Mouse (Mus musculus) T-helper 1 cell (primary cell): ENCODE data around the gene Pitpnc1.

Experiments
- in situ Hi-C: fragments of 300-600 bp; cut with MboI, MseI; formaldehyde crosslinking; loops from one replicate; pipeline ENCODE4 v1.15.1; 2025; ENCODE audit warnings: high pct_unique_total_duplicates

Gene Pitpnc1

DNA sequence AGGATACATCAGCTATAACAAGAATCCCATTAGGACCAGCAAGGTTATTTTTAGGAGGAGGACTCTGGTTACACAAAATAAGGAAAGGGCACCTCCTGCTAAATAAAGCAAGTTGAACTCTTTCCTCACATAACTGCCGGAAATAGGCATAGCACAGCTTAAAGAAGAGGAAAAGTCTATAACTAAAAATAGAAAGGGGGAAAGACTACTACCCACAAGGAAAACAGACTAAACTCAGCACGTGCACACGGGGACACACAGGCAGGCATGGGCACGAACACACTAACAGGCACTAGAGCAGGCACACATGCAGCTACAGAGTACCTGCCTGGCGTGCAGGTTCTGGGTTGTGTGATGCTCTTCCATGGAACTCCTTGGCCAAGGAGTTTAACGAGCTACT, 23.8 kb downstream of the Pitpnc1 start:
- in situ Hi-C loops = no loop called here

DNA sequence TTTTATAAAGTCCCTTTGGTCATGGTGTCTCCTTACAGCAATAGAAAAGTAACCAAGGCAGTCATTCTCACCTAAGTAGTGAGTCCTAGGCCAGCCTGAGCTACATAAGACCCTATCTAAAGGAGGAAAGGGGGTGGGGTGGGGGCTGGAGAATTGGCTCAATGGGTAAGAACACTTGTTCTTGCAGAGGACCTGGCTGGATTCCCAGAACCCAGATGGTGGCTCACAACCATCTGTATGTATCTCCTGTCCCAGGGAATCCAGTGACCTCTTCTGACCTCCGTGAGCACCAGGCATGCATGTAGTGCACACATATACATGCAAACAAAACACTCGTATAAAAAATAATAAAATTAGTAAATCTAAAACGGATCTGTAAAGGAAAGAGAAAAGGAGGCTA, 24.8 kb downstream of the Pitpnc1 start:
- in situ Hi-C loops = no loop called here

DNA sequence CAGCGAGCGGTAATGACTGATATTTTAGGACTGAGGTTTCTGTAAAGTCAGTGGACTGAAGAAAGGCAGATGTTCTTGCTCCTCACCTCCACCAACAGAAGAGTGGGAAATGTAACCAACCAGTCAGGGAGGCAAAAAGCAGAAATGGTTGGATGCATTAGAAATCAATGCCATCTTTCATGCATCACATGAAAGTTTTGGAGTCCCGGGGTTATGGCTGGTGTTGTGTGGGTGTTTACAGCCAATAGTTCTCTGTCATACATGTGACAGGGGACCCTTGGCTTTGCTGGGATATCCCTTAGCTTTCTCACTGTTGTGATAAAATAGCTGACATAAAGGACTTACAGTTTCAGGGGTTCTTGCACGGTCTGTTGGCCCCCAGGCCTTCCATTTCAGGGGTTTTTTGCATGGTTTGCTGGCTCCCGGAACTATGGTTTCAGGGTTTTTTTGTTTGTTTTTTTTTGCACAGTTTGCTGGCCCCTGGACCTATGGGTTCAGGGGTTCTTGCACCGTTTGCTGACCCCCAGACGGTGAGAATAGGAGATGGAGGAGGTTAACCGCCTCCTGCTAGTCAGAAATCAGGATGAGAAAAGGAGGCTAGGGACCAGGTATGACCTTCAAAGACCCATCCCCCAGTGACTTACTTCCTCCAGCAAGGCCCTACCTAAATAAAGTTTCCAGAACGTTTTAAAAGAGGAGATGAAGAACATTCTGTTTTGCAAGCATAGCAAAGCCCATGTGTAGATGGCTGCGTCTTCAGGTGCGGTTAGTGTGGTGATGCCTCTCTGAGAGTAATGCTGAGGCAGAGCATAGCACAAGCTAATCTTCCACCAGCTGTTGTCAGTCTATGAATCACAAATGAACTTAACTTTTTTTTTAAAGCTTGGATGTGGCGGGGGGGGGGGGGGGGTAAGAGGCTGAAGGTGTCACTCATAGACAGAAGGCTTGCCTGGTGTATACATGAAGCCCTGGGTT, 27.1 kb downstream of the Pitpnc1 start:
- in situ Hi-C loops = no loop called here

DNA sequence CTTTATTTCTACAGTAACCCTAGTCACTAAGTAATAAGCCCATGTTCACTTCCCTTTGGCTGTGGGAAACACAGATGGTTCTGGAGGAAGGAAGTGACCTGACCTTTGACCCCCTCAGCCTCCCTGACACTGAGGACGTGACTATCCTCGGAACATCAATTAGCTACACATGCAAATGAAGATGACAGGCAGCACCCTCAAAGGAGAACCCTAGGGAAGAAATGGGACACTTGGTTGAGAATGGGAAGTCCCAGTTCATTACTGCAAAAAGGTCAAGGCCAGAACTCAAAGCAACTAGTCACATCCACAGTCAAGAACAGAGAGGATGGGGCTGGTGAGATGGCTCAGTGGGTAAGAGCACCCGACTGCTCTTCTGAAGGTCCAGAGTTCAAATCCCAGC, 29.4 kb downstream of the Pitpnc1 start:
- in situ Hi-C loops = no loop called here

DNA sequence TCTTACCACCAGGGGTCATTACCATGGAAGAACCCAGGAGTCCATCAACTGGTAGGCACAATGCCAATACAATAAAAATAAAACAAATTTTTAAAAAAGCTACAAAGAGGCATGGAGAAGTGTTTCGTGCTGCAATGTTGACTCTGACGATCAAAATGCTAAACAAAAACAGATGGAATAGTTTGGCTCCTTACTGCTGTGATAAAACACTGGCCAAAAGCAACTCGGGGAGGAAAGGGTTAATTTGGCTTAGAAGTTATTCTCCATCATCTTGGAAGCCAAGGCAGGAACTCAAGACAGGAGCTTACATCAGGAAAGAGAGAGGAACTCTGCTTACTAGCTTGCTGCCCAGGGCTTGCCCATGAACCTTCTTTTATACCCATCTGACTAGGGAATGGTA, 32.4 kb downstream of the Pitpnc1 start:
- in situ Hi-C loops = no loop called here

DNA sequence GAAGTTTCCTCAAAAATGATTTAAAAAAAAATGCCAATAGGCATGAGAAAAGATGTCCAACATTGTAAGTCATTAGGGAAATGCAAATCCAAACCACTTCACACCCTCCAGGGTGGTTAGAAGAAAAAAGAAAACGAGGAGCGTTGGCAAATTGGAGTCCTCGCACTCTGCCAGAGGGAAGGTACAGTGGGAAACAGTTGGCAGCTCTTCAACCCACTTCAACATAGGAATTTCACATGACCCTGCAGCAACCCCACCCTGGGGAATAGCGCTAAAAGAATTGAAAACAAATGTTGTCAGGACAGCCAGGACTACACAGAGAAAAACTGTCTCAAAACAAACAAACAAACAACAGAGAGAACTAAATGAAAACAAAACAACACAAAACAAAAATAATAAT, 32.8 kb downstream of the Pitpnc1 start:
- in situ Hi-C loops = no loop called here

DNA sequence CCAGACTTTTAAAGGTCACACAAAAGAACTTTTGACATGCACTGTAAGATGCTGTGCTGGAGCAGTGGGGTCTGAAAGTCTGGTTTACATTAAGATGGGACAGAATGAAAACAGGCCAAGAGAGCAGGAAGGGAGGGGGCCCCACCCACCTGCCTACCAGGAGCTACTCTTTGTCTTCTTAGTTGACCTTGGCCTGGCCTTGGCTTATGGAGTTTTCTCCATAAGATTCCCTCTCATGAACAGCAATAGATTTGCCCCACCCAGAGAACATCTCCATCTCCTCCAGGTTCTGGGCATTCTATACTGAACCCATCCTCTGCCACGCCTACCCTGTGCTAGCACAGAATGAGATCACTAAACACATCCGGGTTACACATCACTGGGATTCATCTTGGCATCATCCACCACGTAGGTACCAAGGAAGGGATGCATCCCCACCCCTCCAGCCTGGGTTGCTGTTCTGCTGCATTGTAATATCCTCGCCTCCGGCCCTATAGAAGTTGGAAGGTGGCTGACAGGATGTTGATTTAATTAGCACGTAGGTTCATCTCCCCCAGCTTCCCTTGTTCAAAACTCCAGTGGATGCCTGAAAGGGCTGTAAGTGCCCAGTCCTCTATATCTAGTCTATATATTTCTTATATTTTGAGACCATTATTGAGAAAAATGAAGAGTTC, 34.6 kb downstream of the Pitpnc1 start:
- in situ Hi-C loops = no loop called here

DNA sequence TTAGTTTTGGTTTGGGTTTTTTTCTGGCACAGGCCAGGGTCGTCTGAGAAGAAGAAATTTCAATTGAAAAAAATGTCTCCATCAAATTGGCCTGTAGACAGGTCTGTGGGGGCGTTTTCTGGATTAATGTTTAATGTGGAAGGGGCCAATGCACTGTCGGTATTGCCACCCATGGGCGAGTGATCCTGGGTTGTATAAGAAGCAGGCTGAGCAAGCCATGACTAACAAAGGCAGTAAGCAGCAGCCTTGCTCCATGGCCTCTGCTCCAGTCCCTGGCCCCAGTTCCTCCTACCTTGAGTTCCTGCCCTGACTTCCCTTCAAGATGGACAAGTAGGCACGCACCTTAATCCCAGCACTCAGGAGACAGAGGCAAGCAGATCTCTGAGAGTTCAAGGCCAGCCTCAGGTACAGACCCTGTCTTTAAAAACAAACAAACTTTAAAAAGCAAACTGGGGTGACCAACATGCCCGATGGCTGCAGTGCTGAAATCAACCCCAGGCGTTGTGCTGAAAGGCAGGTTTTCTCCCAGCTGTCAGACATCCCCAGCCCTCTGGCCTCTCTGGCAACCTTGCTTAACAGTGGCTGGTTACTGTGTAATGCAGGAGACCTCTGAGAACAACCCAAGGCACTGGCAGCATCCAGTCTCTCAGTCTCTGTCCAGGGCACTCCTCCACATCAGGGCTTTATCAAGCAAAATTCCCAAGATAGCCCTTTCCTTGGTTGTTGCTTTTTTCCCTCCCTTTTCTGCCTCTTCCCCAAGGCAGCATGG, 39.1 kb downstream of the Pitpnc1 start:
- in situ Hi-C loops = no loop called here

DNA sequence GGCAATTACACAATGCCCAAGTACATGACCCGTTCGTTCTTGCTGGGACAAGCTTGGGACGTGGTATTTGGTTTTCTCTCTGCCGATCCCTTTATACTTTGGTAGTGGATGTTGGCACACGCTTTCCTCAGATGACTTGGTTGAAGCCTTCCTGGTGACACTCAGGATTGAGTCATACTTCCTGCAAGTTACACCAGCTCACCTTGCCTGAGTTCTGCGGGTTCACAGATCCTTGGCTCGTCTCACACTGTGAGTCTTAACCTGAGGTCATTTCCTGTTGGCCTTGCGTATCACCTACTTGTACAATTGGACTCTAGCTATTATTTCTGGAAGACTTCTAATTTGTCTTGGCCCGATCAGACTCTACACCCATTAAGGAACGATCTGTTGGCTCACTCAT, 42.5 kb downstream of the Pitpnc1 start:
- in situ Hi-C loops = no loop called here

DNA sequence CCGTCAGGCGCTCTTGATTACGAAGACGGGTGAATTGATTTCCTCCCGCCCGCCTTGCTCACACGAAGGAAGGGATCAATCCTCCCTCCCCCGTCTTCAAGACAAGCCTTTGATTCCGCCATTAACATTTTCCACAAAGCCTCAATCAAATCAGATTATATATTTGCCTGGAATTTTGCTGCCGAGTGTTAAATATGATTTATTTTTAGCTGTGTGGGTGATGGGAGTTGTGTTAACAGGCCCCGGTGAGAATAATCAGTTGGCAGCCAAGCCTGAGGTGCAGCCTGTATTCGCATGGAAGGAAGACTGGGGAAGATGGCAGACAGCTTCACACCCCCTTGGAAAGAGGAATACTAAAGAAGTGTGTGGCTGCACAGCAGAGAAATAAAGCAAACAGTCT, 46.3 kb downstream of the Pitpnc1 start:
- in situ Hi-C loops = loop anchor here (5.0 kb wide), 1 partner anchor 43 kb away; no protein-coding TSS in a partner anchor

DNA sequence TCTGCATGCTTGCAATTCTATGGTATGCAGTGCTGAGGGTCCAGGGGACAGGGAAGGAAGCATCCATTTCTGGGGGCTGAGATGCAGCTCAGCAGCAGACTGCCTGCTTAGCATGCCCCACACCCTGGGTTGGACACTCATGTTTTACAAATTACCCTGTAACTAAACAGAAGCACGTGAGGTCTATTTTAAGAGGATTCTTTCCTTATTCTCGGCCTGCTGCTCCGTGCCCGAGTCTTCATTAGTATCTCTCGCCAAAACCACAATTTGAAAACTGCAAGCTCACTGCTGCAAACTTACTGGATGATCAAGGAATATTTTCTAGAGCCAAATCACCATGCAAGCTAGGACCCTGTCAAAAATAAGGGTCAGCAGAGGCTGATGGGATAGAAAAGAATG, 48.1 kb downstream of the Pitpnc1 start:
- in situ Hi-C loops = loop anchor here (5.0 kb wide), 1 partner anchor 45 kb away; no protein-coding TSS in a partner anchor

DNA sequence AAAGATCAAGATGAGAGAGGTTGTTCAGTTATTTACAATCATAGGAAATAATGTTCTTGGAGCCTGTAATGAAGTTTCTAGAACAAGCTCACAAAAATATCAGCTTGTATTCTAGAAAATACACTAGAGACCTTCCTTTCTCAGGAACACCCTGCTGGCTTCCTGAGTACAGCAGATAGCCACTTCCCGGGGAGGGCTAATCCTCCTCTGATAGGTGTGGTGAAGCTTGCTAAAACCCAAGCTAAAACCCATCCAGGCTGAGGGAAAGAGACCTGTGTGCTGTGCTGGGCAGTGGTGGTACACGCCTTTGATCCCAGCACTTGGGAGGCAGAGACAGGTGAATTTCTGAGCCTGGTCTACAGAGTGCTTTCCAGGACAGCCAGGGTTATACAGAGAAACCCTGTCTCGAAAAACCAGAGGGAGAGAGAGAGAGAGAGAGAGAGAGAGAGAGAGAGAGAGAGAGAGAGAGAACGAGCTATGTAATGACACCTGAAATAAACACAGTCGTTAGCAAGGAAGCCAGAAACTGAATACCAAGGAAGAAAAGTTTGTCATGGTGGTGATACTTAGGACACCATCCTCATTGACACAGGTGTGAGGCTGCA, 48.6 kb downstream of the Pitpnc1 start:
- in situ Hi-C loops = loop anchor here (5.0 kb wide), 1 partner anchor 45 kb away; no protein-coding TSS in a partner anchor

DNA sequence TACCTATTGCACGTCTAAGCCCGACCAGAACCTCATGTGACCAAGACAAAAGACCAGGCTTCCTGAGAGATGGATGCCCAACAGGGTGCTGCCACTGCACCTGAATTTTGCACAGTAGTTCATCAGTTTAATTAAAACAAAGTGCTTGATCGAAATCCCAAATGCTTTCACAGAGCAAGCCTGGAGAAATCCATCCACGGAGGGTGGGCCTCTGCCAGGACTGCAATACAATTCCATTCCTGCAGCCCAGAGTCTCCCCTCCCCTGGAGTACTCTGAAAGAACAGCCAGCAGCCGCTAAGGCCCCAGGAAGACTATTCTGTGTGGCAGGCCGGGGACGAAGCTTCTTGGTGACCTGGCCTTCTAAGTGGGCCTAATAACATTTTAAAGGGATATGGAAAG, 50.6 kb downstream of the Pitpnc1 start:
- in situ Hi-C loops = loop anchor here (5.0 kb wide), 1 partner anchor 47 kb away; no protein-coding TSS in a partner anchor

DNA sequence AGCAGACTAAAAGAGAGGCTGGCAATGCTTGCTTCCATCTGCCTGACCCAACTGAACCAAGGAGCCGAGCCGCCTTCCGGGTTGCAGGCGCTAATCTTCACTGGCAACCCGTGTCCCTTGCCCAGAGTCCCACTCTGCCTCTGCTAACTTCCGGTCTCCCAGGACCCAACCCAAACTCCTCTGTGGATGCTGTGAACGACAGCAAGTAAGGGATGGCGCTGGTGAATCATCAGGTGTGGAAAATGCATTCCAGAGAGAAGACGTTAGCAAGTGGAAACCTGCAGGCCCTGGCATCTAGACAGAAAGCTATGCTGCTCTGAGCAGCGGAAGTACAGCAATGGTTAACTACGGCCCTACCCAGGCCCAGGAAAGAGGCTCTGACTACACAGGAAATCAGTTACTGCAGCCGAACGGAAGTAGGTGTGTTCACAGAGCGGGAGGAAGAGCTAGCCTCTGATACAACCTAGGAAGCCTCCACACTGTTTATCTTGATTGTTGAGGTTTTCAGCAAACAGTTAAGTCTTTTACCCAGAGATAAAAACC, 53.4 kb downstream of the Pitpnc1 start:
- in situ Hi-C loops = no loop called here

DNA sequence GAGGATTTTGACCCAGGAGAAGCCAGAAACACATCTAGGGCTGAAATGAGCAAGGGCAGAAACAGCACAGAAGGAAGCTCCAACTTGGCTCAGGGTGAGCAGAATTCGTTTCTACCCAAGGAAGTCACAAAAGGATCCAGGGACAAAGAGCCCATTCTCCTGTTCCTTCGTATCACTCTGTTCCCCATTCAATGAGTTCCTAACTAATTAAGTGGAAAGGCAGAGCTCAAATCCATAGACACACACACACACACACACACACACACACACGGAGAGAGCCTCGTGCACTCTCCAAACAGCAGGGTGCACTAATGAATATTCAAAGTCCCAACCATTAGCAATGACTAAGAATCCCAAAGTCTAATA, 54.0 kb downstream of the Pitpnc1 start:
- in situ Hi-C loops = no loop called here

DNA sequence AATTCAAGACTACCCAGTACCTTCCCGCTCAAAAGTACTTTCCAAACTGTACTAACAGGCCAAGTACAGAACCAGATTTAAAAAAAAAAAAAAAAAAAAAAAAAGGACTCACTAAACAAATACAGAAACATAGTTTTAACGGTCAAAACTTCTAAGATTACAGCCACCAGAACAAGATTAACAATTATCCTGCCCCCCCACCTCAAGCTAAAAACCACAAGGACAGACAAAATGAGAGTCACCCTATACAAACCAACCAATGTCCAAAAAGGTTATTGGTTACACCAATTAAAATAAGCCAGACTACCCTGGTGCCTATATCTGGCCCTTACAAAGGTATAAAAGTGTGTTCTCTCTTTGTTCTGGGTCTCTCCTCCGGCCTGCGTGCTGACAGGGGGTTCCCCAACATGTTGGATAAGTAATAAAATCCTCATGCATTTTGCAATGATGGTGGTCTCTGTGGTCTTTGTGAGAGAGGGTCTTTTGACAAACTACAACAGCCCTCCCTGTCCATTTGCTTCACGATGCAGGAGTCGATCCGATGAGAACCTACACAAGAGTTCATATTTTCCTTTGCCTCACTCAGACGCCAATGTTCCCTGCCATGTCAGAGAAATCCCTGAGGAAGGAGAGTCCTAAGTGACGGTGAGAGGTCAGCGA, 54.5 kb downstream of the Pitpnc1 start:
- in situ Hi-C loops = no loop called here

DNA sequence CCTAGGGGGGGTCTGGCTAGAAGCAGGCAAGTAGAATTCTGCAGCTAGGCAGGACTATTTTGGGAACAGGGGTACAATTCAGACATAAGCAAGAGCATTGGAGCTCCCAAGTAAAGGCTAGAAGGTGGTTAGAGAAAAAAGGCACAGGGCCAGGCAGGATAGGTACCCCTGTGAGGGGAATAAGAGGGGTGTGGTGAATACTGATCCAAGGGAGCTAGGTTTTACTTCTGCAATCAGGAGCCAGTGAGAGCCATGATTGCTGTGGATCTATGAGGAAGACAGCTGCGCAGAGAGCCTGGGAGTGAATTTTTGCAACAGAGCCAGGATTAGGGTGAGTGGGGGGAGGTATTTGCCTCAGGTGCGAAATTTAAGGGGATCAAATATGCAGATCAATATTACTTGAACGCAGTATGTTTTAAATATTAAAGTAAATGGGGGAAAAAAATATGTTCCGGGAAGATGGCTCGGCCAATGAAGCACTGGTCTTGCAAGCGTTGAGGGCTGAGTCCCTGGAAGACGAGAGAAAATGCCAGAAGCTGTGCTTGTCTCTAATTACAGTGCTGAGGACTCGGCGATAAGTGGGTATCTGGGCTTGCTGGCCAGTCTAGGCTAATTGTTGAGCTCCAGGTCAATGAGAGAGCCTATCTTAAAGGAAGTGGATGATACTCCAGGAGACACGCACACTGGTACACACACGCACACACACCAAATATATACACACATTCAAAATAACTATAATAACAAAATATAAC, 55.3 kb downstream of the Pitpnc1 start:
- in situ Hi-C loops = no loop called here

DNA sequence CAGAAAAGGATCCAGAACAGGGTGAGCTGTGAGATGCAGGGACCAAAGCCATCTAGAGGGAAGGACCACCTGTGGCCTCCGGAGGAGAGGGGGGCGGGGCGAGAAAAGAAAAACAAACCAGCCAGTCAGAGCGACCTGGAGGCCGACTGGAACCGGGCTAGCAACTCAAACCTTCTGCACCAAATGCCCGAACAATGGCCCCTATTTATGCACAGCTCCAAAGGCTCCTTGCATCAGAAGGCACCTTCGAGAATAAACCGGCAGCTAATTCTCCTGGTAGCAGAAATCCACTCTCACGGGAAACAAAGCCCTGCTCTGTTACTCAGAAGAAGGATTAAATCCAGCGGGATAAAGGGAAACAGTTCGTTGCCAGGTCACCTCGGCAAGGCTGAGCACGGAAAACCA, 57.2 kb downstream of the Pitpnc1 start:
- in situ Hi-C loops = no loop called here

DNA sequence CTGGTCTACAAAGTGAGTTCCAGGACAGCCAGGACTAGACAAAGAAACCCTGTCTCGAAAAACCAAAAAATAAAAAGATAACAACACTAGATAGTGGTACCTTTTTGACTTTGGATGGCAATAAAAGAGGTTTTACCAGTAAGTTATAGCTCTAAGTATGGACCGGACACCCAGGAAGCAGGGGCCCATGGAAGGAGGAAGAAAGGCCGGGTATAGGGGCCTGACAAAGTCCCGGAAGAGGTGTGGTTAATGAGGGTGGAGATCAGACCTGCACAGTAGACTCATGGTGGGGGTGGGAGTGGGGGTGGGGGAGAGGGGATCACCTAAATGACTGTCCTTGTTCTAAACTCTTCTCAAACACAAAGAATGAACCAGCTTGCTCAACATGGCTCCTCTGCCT, 58.4 kb downstream of the Pitpnc1 start:
- in situ Hi-C loops = no loop called here

DNA sequence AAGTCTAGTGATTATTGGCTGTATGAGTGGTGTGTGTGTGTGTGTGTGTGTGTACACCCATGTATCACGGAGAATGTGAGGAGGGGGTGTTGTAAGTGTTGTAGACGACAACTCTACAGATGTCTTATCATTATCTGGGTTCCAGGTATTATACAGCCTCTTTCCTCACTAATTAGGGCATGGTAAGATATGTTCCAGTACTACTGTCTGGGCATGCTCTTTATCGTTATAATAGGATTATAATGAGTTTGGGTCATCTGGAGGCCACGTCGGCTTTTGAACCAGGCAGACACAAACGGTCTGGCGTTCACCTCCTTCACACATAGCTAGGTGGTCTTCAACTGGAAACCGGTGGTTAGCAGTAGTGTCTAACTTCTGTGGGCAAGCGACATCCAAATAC, 58.9 kb downstream of the Pitpnc1 start:
- in situ Hi-C loops = no loop called here
